Mouse (Mus musculus) C2C12 (cell line): ENCODE results near the gene Recql5. TPM values are rescaled to one million over a fixed set of nuclear protein-coding genes. Genes with fewer than 3 reads are reported as not detected.

Experiments used
- H3K27me3 ChIP-seq: one replicate; pipeline ENCODE4 v1.6.1; 2011; ENCODE audit not compliant: control insufficient read depth, insufficient read depth, insufficient read length
- H3K36me3 ChIP-seq: one replicate; pipeline ENCODE4 v1.6.1; 2011; ENCODE audit not compliant: control insufficient read depth, insufficient read depth
- H3K4me3 ChIP-seq: one replicate; pipeline ENCODE4 v1.5.1; 2011; ENCODE audit warnings: mild to moderate bottlenecking, control low read depth; ENCODE audit not compliant: poor library complexity, insufficient read depth, severe bottlenecking
- H3K79me2 ChIP-seq: one replicate; pipeline ENCODE4 v1.6.1; 2011; ENCODE audit not compliant: control insufficient read depth, insufficient read depth
- H3K79me3 ChIP-seq: one replicate; pipeline ENCODE4 v1.6.1; 2011; ENCODE audit warnings: low read depth, control low read depth
- H3ac ChIP-seq: one replicate; pipeline ENCODE3; 2011; ENCODE audit warnings: low read depth; ENCODE audit not compliant: control insufficient read depth, insufficient read length
- CEBPB ChIP-seq: IDR thresholded peaks from one replicate; pipeline ENCODE4 v1.6.1; 2011; ENCODE audit warnings: low read depth, mild to moderate bottlenecking, control low read depth, moderate library complexity
- CTCF ChIP-seq: IDR thresholded peaks from one replicate; pipeline ENCODE4 v1.5.1; 2011; ENCODE audit not compliant: control insufficient read depth, insufficient read depth, insufficient read length
- FOSL1 ChIP-seq: IDR thresholded peaks from one replicate; pipeline ENCODE4 v1.8.0; 2011; ENCODE audit warnings: mild to moderate bottlenecking, low read length; ENCODE audit not compliant: poor library complexity, insufficient read depth, severe bottlenecking
- MAX ChIP-seq: IDR thresholded peaks from one replicate; pipeline ENCODE4 v1.6.1; 2011; ENCODE audit warnings: mild to moderate bottlenecking, control low read depth
- MYOD1 ChIP-seq: IDR thresholded peaks from one replicate; pipeline ENCODE4 v1.6.1; 2011; ENCODE audit warnings: low read depth; ENCODE audit not compliant: control insufficient read depth, insufficient read length
- MYOG ChIP-seq: IDR thresholded peaks from one replicate; pipeline ENCODE4 v1.6.1; 2011; ENCODE audit not compliant: control insufficient read depth, insufficient read length; ENCODE audit errors: extremely low read depth
- USF1 ChIP-seq: IDR thresholded peaks from one replicate; pipeline ENCODE4 v1.6.1; 2011; ENCODE audit warnings: low read depth, mild to moderate bottlenecking, control low read depth, moderate library complexity
- long read RNA-seq, 2 experiments: library from polyadenylated mRNA; unstranded; transcript quantifications; one replicate each; pipeline ENCODE4 v2.0.0; 2019 to 2020
- polyA plus RNA-seq: library from polyadenylated mRNA; unstranded; fragments of >200 nt; fragmentation: generic; extraction: Trizol; gene quantifications from one replicate; pipeline ENCODE4 v1.2.1, GENCODE M21; 2012; ENCODE audit warnings: missing spikeins

Recql5 gene
- polyA plus RNA-seq, result 7.6 TPM
- long read RNA-seq, experiment 1, partial matches to known transcripts, result 2 of 11 reads
- long read RNA-seq, experiment 1, other reads (novel, unspliced or antisense), result 6 of 11 reads
- long read RNA-seq, experiment 2, transcript Recql5-201 (19 exons, 3,971 nt), result major isoform, 21 of 47 reads
- long read RNA-seq, experiment 2, partial matches to known transcripts, result 8 of 47 reads
- long read RNA-seq, experiment 2, other reads (novel, unspliced or antisense), result 18 of 47 reads

DNA sequence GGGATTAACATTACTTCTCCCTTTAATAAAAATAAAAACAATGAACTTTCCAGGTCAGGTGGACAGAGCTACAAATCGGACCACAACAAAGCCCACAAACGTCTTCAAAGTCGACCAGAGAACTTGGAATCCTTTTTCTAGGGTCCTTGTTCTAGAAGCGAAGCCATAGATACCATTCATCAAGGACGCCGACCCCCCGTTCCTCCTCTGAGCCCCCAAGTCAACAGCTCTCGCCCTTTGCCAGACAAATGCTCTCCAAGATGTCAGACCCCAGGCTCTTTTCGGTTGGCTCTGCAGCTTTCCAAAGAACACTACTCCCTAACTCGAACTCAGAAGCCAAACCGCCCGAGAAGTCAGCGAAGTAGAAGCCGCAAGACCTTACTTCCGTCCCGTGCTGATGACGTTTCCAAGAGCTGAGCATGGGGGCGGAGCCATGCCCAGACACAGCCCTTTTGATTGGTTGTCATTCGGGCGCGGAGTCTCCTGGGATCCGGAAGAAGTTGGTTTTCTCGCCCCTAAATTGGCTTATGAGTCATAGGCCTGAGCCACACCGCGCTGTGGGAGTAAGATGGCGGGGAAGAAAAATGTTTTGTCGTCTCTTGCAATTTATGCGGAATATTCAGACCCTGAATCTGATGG, at the start of gene Recql5, which contains the start of gene Sap30bp:
Recql5 (minus strand) TSS at position 370 of the 639 bp plus-strand sequence.
Sap30bp (plus strand) TSS at position 175 of the 639 bp plus-strand sequence.
- TF ChIP-seq CEBPB, result no peak
- TF ChIP-seq MAX, result peak; percentile 92
- TF ChIP-seq MYOG, result no peak
- peak; percentile 67 for TF ChIP-seq FOSL1
- peak; percentile 38 for TF ChIP-seq USF1
- peak within 1 kb of the TSS; percentile 95 for H3K4me3 ChIP-seq
- peak within 1 kb of the TSS; percentile 84 for H3ac ChIP-seq
- peaks cover 21% of the 10 kb centered on the region for H3K36me3 ChIP-seq
- H3K79me2 ChIP-seq, result peaks cover 74% of the 10 kb centered on the region
- H3K79me3 ChIP-seq, result peaks cover 37% of the 10 kb centered on the region
- no peaks in the 10 kb centered on the region for H3K27me3 ChIP-seq

DNA sequence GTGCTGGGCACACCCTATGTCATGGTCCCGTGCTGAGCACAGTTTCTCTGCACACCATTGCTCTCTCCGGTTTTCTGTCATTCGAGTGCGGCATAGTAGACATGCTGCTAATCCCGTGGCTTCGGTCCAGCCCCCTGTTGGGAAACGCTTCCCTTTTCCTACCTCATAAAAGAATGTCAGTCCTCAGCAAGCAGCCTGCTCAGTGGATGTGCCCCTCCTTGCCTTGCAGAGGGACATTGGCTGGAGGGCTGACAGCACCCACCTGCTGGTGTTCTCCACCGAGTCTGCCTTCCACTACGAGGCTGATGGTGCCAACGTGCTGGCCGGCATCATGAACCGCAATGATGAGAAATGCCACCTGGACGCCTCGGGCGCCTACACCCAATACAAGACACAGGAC, 49.2 kb upstream of the Recql5 start:
- no peaks in the 10 kb centered on the region for H3K27me3 ChIP-seq
- H3K36me3 ChIP-seq, result no peaks in the 10 kb centered on the region
- no peak for TF ChIP-seq MYOD1
- no peak for TF ChIP-seq CTCF
- TF ChIP-seq MAX, result no peak

DNA sequence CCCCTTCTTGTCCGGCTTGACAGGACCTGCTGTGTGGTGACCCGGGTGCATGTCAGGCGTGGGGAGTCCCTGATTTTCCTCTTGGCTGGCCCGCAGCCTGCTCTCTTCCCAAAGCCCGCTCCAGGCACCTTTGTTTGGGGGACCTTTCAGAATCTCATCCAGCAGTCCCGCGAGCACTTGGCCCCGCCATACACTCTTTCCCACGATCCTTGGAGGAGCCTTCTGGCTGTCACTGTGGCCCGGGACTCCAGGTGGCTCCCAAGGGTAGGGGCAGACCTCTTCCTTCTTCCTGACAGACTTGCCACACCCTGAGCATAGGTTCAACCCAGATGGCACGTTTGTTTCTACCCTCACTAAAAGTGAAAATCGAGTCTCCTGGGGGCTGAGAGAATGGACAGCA, 42.3 kb upstream of the Recql5 start:
- TF ChIP-seq CTCF (no peak), MYOG (no peak), MAX (no peak), FOSL1 (no peak), MYOD1 (no peak), USF1 (no peak), CEBPB (no peak)
- Histone ChIP-seq H3ac (no peak overlapping the region), H3K79me2 (no peaks in the 10 kb centered on the region), H3K4me3 (no peak overlapping the region), H3K27me3 (no peaks in the 10 kb centered on the region), H3K36me3 (no peaks in the 10 kb centered on the region), H3K79me3 (no peaks in the 10 kb centered on the region)

More for the DNA sequence above, 49.2 kb upstream of the Recql5 start:
- no peak overlapping the region for H3ac ChIP-seq
- no peaks in the 10 kb centered on the region for H3K79me2 ChIP-seq
- H3K4me3 ChIP-seq, result no peak overlapping the region
- H3K79me3 ChIP-seq, result no peaks in the 10 kb centered on the region

DNA sequence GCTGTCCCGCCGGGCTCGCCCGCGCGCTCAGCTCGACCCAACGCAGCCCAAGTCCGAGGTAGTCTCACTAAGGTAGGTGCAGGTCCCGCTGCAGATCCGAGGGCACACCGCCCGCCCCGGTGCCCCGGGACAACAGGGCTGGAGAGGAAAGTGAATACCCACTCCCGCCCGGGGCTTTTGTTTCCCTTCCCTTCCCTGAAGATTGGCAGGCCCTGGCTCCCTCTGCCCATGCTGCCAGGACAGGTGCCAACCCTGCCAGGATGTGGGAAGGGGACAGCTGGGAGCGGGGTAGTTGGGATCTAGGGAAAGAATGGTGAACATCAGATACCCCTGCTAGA, 41.8 kb upstream of the Recql5 start:
- Histone ChIP-seq H3K27me3 (no peaks in the 10 kb centered on the region), H3K79me2 (no peaks in the 10 kb centered on the region), H3K4me3 (no peak overlapping the region), H3ac (no peak overlapping the region), H3K79me3 (no peaks in the 10 kb centered on the region), H3K36me3 (no peaks in the 10 kb centered on the region)
- no peak for TF ChIP-seq MYOD1
- no peak for TF ChIP-seq CTCF
- no peak for TF ChIP-seq FOSL1
- TF ChIP-seq MYOG, result no peak
- no peak for TF ChIP-seq CEBPB
- no peak for TF ChIP-seq MAX
- TF ChIP-seq USF1, result no peak

DNA sequence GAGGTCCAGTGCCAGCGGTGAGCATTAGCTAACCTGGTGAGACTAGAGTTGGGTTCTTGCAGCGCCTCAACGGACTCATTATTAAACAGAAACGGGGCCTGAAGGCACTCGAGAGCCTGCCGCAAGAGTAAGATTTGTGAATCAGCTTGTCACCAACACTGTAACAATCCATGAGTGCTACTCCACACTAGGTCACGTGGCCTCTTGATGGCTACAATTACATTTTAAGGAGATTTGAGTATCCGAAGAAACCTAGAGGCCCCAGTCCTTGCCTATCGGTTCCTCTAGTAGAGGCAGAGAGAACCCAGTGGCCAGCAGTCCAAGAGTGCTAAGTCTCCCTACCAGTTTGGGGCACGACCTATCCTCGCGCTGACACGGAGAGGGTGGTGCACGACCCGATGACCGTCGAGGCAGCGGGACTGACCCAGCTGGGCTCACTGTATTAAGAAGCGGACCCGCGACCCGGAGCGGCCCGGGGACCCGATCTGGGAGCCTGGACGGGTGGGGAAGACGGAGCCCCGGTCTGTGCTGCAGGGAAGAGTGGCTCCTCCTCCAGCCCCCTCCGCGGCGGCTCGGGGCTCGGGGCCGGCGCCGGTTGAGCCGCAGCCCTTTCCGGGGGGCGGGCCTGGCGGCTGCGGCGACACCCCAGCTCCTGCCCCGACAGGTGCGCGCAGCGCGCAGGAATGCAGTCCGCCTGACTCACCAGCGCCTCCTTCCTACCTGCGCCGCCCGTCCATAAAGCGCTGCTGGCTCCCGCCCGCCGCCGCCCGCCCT, 41.2 kb upstream of the Recql5 start, which contains the start of gene Itgb4:
Itgb4 (plus strand) TSS at position 401 of the 774 bp plus-strand sequence.
- H3K4me3 ChIP-seq, result no peak within 1 kb of the TSS
- H3ac ChIP-seq, result no peak within 1 kb of the TSS
- H3K79me3 ChIP-seq, result no peaks in the 10 kb centered on the region
- no peaks in the 10 kb centered on the region for H3K27me3 ChIP-seq
- H3K36me3 ChIP-seq, result no peaks in the 10 kb centered on the region
- TF ChIP-seq MYOG (no peak), CTCF (no peak), FOSL1 (no peak), MYOD1 (no peak), USF1 (no peak), MAX (no peak), CEBPB (no peak)
- no peaks in the 10 kb centered on the region for H3K79me2 ChIP-seq
